Mouse (Mus musculus): Measurements from ENCODE around the gene Cep55. TPM values are rescaled to one million over a fixed set of nuclear protein-coding genes. Genes with fewer than 3 reads are reported as not detected.

Gene Cep55
- polyA plus RNA-seq, 1 experiment from 2014 or later: 31.1 TPM

- Histone ChIP-seq H3K36me3 (no peaks in the 10 kb centered on the region; the same call in 1 of the 2 replicates), H3K27me3 (replicated peaks) (0 out of 2 replicates have a peak, but pooled peaks cover 3% of the 10 kb centered on the region), H3K4me2 (replicated peaks) (peak overlapping the region; percentile 82), H3K27ac (no peak overlapping the region), H3K9ac (no peak overlapping the region), H3K4me1 (peaks cover 8% of the 10 kb centered on the region; the same call in 1 of the 2 replicates), H3K9me3 (no peaks in the 10 kb centered on the region), H3K4me3 (peak overlapping the region; percentile 73)
- WGBS: 35% methylated on average over 8 of the region's 8 CpGs
- no peak for ATAC-seq (ENCODE audit: low FRiP score, low read depth)
These were observed 1.4 kb upstream of the Cep55 start for GRCm38 (mm10) chr19:38053227-38054041.

- H3K9me3 ChIP-seq: no peaks in the 10 kb centered on the region
- H3K27ac ChIP-seq: no peak overlapping the region
- 1% methylated on average over 23 of the region's 23 CpGs for WGBS
- peak; percentile 94 for ATAC-seq (ENCODE audit: low FRiP score, low read depth)
- peak overlapping the region; percentile 27 for H3K9ac ChIP-seq
- 0 out of 2 replicates have a peak, but pooled peaks cover 3% of the 10 kb centered on the region for H3K27me3 ChIP-seq (replicated peaks)
- H3K4me1 ChIP-seq: peaks cover 8% of the 10 kb centered on the region; the same call in 1 of the 2 replicates
- H3K36me3 ChIP-seq: no peaks in the 10 kb centered on the region; the same call in 1 of the 2 replicates
- H3K4me2 ChIP-seq (replicated peaks): peak overlapping the region; percentile 82
- H3K4me3 ChIP-seq: peak overlapping the region; percentile 73
These were observed 577 bp upstream of the Cep55 start for GRCm38 (mm10) chr19:38054149-38054719.

- peaks cover 8% of the 10 kb centered on the region; the same call in 1 of the 2 replicates for H3K4me1 ChIP-seq
- 0 out of 2 replicates have a peak, but pooled peaks cover 3% of the 10 kb centered on the region for H3K27me3 ChIP-seq (replicated peaks)
- 22% methylated on average over 6 of the region's 6 CpGs for WGBS
- peak overlapping the region; percentile 73 for H3K4me3 ChIP-seq
- no peak overlapping the region for H3K27ac ChIP-seq
- peaks cover 11% of the 10 kb centered on the region; the same call in 1 of the 2 replicates for H3K36me3 ChIP-seq
- H3K9me3 ChIP-seq: no peaks in the 10 kb centered on the region
- no peak for ATAC-seq (ENCODE audit: low FRiP score, low read depth)
- peak overlapping the region; percentile 82 for H3K4me2 ChIP-seq (replicated peaks)
- H3K9ac ChIP-seq: 0 out of 2 replicates have a peak overlapping the region, but pooled peaks have one; percentile 5
These were observed 987 bp downstream of the Cep55 start for GRCm38 (mm10) chr19:38055798-38056197.

- Histone ChIP-seq H3K36me3 (peaks cover 16% of the 10 kb centered on the region), H3K4me1 (peaks cover 8% of the 10 kb centered on the region; the same call in 1 of the 2 replicates), H3K4me2 (replicated peaks) (peak overlapping the region; percentile 82), H3K27me3 (replicated peaks) (0 out of 2 replicates have a peak, but pooled peaks cover 3% of the 10 kb centered on the region), H3K9ac (no peak overlapping the region), H3K4me3 (0 out of 2 replicates have a peak overlapping the region, but pooled peaks have one; percentile 73), H3K9me3 (no peaks in the 10 kb centered on the region), H3K27ac (no peak overlapping the region)
- ATAC-seq (ENCODE audit: low FRiP score, low read depth): no peak
- 74% methylated on average over 3 of the region's 3 CpGs for WGBS
These were observed 1.5 kb downstream of the Cep55 start for GRCm38 (mm10) chr19:38056276-38056675.

GRCm38 (mm10) chr19:38056931-38057330, 2.1 kb downstream of the Cep55 start:
- Histone ChIP-seq H3K27ac (no peak overlapping the region), H3K27me3 (replicated peaks) (0 out of 2 replicates have a peak, but pooled peaks cover 3% of the 10 kb centered on the region), H3K9me3 (no peaks in the 10 kb centered on the region), H3K9ac (no peak overlapping the region), H3K4me2 (replicated peaks) (no peak overlapping the region), H3K4me1 (peaks cover 8% of the 10 kb centered on the region; the same call in 1 of the 2 replicates), H3K4me3 (no peak overlapping the region), H3K36me3 (peaks cover 17% of the 10 kb centered on the region)
- 90% methylated on average over 8 of the region's 8 CpGs for WGBS
- ATAC-seq (ENCODE audit: low FRiP score, low read depth): no peak

- WGBS: 93% methylated on average over 3 of the region's 3 CpGs
- Histone ChIP-seq H3K9ac (no peak overlapping the region), H3K36me3 (peaks cover 27% of the 10 kb centered on the region), H3K9me3 (no peaks in the 10 kb centered on the region), H3K4me1 (no peaks in the 10 kb centered on the region), H3K4me2 (replicated peaks) (no peak overlapping the region), H3K4me3 (no peak overlapping the region), H3K27me3 (replicated peaks) (no peaks in the 10 kb centered on the region), H3K27ac (no peak overlapping the region)
- ATAC-seq (ENCODE audit: low FRiP score, low read depth): no peak
These were observed 8.4 kb downstream of the Cep55 start for GRCm38 (mm10) chr19:38063201-38063600.

GRCm38 (mm10) chr19:38064051-38064450, 9.2 kb downstream of the Cep55 start:
- 90% methylated on average over 1 of the region's 1 CpGs for WGBS
- no peak for ATAC-seq (ENCODE audit: low FRiP score, low read depth)
- Histone ChIP-seq H3K27ac (no peak overlapping the region), H3K27me3 (replicated peaks) (no peaks in the 10 kb centered on the region), H3K4me2 (replicated peaks) (no peak overlapping the region), H3K36me3 (peaks cover 27% of the 10 kb centered on the region), H3K9ac (no peak overlapping the region), H3K4me3 (no peak overlapping the region), H3K9me3 (no peaks in the 10 kb centered on the region), H3K4me1 (no peaks in the 10 kb centered on the region)

- peaks cover 40% of the 10 kb centered on the region for H3K36me3 ChIP-seq
- ATAC-seq (ENCODE audit: low FRiP score, low read depth): no peak
- no peak overlapping the region for H3K4me2 ChIP-seq (replicated peaks)
- 97% methylated on average over 5 of the region's 5 CpGs for WGBS
- no peaks in the 10 kb centered on the region for H3K27me3 ChIP-seq (replicated peaks)
- no peak overlapping the region for H3K4me3 ChIP-seq
- no peaks in the 10 kb centered on the region for H3K4me1 ChIP-seq
- no peak overlapping the region for H3K9ac ChIP-seq
- H3K9me3 ChIP-seq: no peaks in the 10 kb centered on the region
- no peak overlapping the region for H3K27ac ChIP-seq
These were observed 18.4 kb downstream of the Cep55 start for GRCm38 (mm10) chr19:38073226-38073625.

- H3K36me3 ChIP-seq: peaks cover 36% of the 10 kb centered on the region
- no peak overlapping the region for H3K4me2 ChIP-seq (replicated peaks)
- H3K27me3 ChIP-seq (replicated peaks): no peaks in the 10 kb centered on the region
- no peak overlapping the region for H3K4me3 ChIP-seq
- 83% methylated on average over 11 of the region's 11 CpGs for whole genome bisulfite sequencing
- H3K4me1 ChIP-seq: no peaks in the 10 kb centered on the region
- H3K9me3 ChIP-seq: no peaks in the 10 kb centered on the region
- H3K9ac ChIP-seq: no peak overlapping the region
- no peak overlapping the region for H3K27ac ChIP-seq
- ATAC-seq (ENCODE audit: low FRiP score, low read depth): no peak
These were observed 20.2 kb downstream of the Cep55 start for GRCm38 (mm10) chr19:38075051-38075450.

GRCm38 (mm10) chr19:38076251-38076650, 21.4 kb downstream of the Cep55 start:
- Histone ChIP-seq H3K4me1 (no peaks in the 10 kb centered on the region), H3K27ac (no peak overlapping the region), H3K4me2 (replicated peaks) (no peak overlapping the region), H3K4me3 (no peak overlapping the region), H3K9me3 (no peaks in the 10 kb centered on the region), H3K36me3 (peaks cover 24% of the 10 kb centered on the region), H3K27me3 (replicated peaks) (no peaks in the 10 kb centered on the region), H3K9ac (no peak overlapping the region)
- whole genome bisulfite sequencing: 87% methylated on average over 2 of the region's 2 CpGs
- no peak for ATAC-seq (ENCODE audit: low FRiP score, low read depth)

- WGBS: 72% methylated on average over 3 of the region's 3 CpGs
- no peak for ATAC-seq (ENCODE audit: low FRiP score, low read depth)
These were observed 23.2 kb downstream of the Cep55 start for GRCm38 (mm10) chr19:38077851-38078540.

GRCm38 (mm10) chr19:38081361-38081760, 26.6 kb downstream of the Cep55 start:
- H3K27me3 ChIP-seq (replicated peaks): no peaks in the 10 kb centered on the region
- no peak overlapping the region for H3K9ac ChIP-seq
- H3K4me1 ChIP-seq: no peaks in the 10 kb centered on the region
- ATAC-seq (ENCODE audit: low FRiP score, low read depth): no peak
- H3K27ac ChIP-seq: no peak overlapping the region
- no peak overlapping the region for H3K4me3 ChIP-seq
- H3K36me3 ChIP-seq: no peaks in the 10 kb centered on the region
- H3K9me3 ChIP-seq: no peaks in the 10 kb centered on the region
- no peak overlapping the region for H3K4me2 ChIP-seq (replicated peaks)
- 78% methylated on average over 3 of the region's 3 CpGs for whole genome bisulfite sequencing

More at GRCm38 (mm10) chr19:38077851-38078540, 23.2 kb downstream of the Cep55 start:
- Histone ChIP-seq H3K4me2 (replicated peaks) (no peak overlapping the region), H3K9ac (no peak overlapping the region), H3K4me1 (no peaks in the 10 kb centered on the region), H3K27ac (no peak overlapping the region), H3K4me3 (no peak overlapping the region), H3K9me3 (no peaks in the 10 kb centered on the region), H3K27me3 (replicated peaks) (no peaks in the 10 kb centered on the region), H3K36me3 (peaks cover 11% of the 10 kb centered on the region)
